Mouse (Mus musculus) hindbrain, embryonic 16.5 days (tissue): ENCODE results near the gene Zfand3. TPM values are rescaled to one million over a fixed set of nuclear protein-coding genes. Genes with fewer than 3 reads are reported as not detected.

Experiments used
- ATAC-seq: fragments of 200-750 bp; cut with Nextera tagmentation; 2 replicates; pipeline ENCODE4 v1.8.0; 2017; ENCODE audit warnings: moderate TSS enrichment, moderate library complexity
- H3K27ac ChIP-seq: fragments of 300-500 bp; sonication (generic); 2 replicates; pipeline ENCODE4 v1.5.1; 2014; ENCODE audit warnings: low read depth, mild to moderate bottlenecking, control low read depth, low read length, moderate library complexity
- H3K27me3 ChIP-seq: fragments of 300-500 bp; sonication (generic); replicated peaks from 2 replicates; pipeline ENCODE4 v1.6.1; 2014; ENCODE audit warnings: low read length; ENCODE audit not compliant: control insufficient read depth, insufficient read depth
- H3K36me3 ChIP-seq: fragments of 300-500 bp; sonication (generic); 2 replicates; pipeline ENCODE4 v1.6.1; 2014; ENCODE audit warnings: mild to moderate bottlenecking, low read length, moderate library complexity, mixed read lengths; ENCODE audit not compliant: control insufficient read depth, insufficient read depth
- H3K4me1 ChIP-seq: fragments of 300-500 bp; sonication (generic); 2 replicates; pipeline ENCODE4 v1.6.1; 2014; ENCODE audit warnings: low read depth, low read length; ENCODE audit not compliant: control insufficient read depth, insufficient read depth
- H3K4me2 ChIP-seq: fragments of 300-500 bp; sonication (generic); 2 replicates; pipeline ENCODE4 v1.6.1; 2014; ENCODE audit warnings: mild to moderate bottlenecking, low read length, control low read depth, moderate library complexity
- H3K4me3 ChIP-seq: fragments of 300-500 bp; sonication (generic); 2 replicates; pipeline ENCODE4 v1.5.1; 2014; ENCODE audit warnings: mild to moderate bottlenecking, low read length, control low read depth, moderate library complexity
- H3K9ac ChIP-seq: fragments of 300-500 bp; sonication (generic); 2 replicates; pipeline ENCODE4 v1.6.1; 2014; ENCODE audit warnings: low read depth, mild to moderate bottlenecking, control low read depth, low read length, moderate library complexity
- H3K9me3 ChIP-seq: fragments of 300-500 bp; sonication (generic); 2 replicates; pipeline ENCODE4 v1.6.1; 2014; ENCODE audit warnings: mild to moderate bottlenecking, low read length, moderate library complexity; ENCODE audit not compliant: control insufficient read depth
- WGBS: fragments of 180-500 bp; shearing (Covaris S2); extraction: QIAGEN DNeasy Blood & Tissue Kit; methylation state at CpG from one replicate; pipeline ENCODE4 v1.1.7; 2014; 5-methylcytosine and 5-hydroxymethylcytosine counted together
- polyA plus RNA-seq: library from polyadenylated mRNA; unstranded; fragments of >200 nt; fragmentation: Nextera tagmentation; extraction: Ambion mirVana; gene quantifications from 2 replicates; pipeline ENCODE4 v1.2.1, GENCODE M21; 2015

Zfand3 gene
- polyA plus RNA-seq, 1 experiment from 2014 or later, result 53.3 TPM

DNA sequence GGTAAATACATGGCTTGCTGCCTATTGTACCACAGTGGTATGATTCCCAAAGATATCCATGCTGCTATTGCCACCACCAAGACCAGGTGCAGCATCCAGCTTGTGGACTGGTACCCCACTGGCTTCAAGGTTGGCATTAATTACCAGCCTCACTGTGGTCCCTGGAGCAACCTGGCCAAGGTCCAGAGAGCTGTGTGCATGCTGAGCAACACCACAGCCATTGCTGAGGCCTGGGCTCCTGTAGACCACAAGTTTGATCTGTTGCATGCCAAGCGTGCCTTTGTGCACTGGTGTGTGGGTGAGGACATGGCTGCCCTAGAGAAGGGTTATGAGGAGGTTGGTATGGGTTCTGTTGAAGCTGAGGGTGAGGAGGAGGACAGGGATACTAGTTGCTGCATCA lies 173.9 kb downstream of the Zfand3 start:
- Histone ChIP-seq H3K9me3 (no peaks in the 10 kb centered on the region), H3K36me3 (no peaks in the 10 kb centered on the region), H3K27ac (no peak overlapping the region), H3K4me2 (no peak overlapping the region), H3K4me3 (no peak overlapping the region), H3K4me1 (peaks cover 3% of the 10 kb centered on the region; the same call in 1 of the 2 replicates), H3K27me3 (no peaks in the 10 kb centered on the region), H3K9ac (no peak overlapping the region)
- 67% methylated on average over 1 of the region's 1 CpGs for WGBS
- ATAC-seq, result no peak

DNA sequence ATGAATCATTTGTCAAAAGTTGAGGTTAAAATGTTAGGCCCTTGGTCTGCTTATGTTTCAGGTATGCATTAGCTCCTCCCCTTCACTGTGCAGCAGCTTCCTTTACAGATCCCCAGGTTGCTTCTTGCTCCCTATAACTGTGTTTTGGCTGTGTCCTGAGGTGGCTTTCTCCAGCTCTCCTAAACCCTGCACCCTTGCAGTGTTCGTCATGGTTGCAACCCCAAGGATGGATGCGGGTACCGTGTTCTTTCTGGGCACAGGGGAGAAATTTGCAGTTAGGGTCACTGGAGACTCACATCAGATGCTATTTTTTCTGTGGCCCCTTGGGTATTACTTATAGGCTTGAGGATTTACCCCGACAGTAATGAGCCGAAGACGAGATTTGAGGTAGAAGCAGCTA lies 175.7 kb downstream of the Zfand3 start:
- no peak overlapping the region for H3K27ac ChIP-seq
- 76% methylated on average over 6 of the region's 6 CpGs for WGBS

DNA sequence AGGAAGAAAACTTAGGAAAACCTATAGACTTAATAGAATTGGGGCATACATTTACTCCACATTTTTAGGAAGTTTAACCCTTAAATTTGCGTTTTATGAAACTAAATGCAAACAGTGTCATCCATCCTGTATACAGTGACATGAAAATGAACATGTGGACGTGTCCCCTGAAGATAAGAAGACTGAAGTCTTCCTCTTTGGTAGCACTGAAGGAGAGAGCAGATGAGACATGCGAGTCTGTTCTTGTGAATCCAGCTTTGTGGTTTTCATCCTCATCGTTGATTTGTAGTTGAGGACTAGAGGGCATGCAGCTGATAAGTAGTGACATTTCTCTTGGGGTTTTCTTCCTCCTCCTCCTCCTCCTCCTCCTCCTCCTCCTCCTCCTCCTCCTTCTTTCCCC lies 177.0 kb downstream of the Zfand3 start:
- Histone ChIP-seq H3K27me3 (no peaks in the 10 kb centered on the region), H3K9ac (no peak overlapping the region), H3K4me1 (peaks cover 6% of the 10 kb centered on the region; the same call in 1 of the 2 replicates), H3K36me3 (no peaks in the 10 kb centered on the region), H3K4me3 (no peak overlapping the region), H3K9me3 (no peaks in the 10 kb centered on the region), H3K27ac (no peak overlapping the region), H3K4me2 (no peak overlapping the region)
- ATAC-seq, result no peak
- WGBS, result 90% methylated on average over 4 of the region's 4 CpGs

More for the DNA sequence above, 175.7 kb downstream of the Zfand3 start:
- no peak overlapping the region for H3K9ac ChIP-seq
- no peaks in the 10 kb centered on the region for H3K27me3 ChIP-seq
- H3K4me1 ChIP-seq, result peaks cover 6% of the 10 kb centered on the region; the same call in 1 of the 2 replicates
- no peaks in the 10 kb centered on the region for H3K36me3 ChIP-seq
- no peaks in the 10 kb centered on the region for H3K9me3 ChIP-seq
- no peak overlapping the region for H3K4me2 ChIP-seq
- H3K4me3 ChIP-seq, result no peak overlapping the region
- ATAC-seq, result no peak

DNA sequence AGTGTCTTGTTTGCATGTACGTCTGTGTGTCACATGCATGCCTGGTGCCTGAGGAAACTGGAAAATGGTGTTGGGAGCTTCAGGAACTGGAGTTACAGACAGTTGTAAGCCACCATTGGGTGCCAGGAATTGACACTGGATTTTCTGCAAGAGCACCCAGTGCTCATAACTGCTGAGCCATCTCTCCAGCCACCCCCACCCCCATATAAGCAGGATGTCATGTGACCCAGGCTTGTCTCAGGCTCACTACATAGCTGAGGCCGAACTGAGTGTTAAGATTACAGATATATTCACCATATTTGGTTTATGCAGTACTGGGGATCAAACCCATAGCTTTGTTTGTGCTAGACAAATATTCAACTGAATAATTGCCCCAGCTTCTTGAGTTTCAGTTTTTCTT lies 177.5 kb downstream of the Zfand3 start:
- Histone ChIP-seq H3K27ac (no peak overlapping the region), H3K4me3 (no peak overlapping the region), H3K27me3 (no peaks in the 10 kb centered on the region), H3K9me3 (no peaks in the 10 kb centered on the region), H3K4me2 (no peak overlapping the region), H3K9ac (no peak overlapping the region), H3K4me1 (peaks cover 8% of the 10 kb centered on the region), H3K36me3 (no peaks in the 10 kb centered on the region)
- ATAC-seq, result no peak
- 83% methylated on average over 2 of the region's 2 CpGs for WGBS

DNA sequence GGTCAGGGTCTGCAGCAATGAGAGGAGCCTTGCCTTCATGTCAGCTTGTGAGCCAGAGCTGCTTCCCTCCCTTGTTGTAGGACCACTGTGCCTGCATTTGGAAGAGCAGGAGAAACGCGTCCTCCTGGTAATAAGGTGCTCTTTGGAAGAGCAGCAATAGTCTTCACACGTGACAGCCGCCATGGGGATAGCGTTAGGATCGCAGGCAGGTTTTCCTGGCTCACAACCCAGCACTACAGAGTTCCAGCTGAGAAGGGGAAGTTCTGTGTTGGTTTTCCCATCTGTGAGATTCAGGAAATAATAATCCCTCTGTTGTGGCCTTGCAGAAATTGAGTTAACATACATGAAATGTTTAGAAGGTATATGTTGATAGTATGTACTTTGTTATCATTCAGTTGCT lies 179.0 kb downstream of the Zfand3 start:
- Histone ChIP-seq H3K36me3 (no peaks in the 10 kb centered on the region), H3K9ac (no peak overlapping the region), H3K9me3 (no peaks in the 10 kb centered on the region), H3K27ac (no peak overlapping the region), H3K4me3 (no peak overlapping the region), H3K27me3 (no peaks in the 10 kb centered on the region), H3K4me2 (no peak overlapping the region), H3K4me1 (peaks cover 18% of the 10 kb centered on the region)
- ATAC-seq, result no peak
- WGBS, result 62% methylated on average over 6 of the region's 6 CpGs

DNA sequence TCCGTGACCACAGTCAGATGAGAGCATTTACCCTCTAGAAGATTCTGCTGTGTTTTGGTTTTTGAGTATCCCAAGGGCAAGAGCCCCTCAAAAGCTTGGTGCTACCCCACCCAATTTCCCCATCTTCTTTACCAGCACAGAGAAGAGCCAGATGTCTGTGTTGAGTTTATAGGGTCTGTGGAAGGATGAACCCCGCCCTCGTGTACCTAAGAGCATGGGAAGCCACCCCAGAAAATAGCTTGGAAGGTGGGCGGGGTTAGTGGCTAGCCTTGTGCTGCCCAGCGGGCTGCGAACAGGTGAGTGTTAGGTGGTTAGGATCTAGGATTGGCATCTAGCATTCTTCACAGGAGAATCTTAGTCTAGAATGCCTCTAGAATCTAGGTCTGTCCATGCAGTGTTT lies 182.6 kb downstream of the Zfand3 start:
- no peak overlapping the region for H3K4me3 ChIP-seq
- no peaks in the 10 kb centered on the region for H3K36me3 ChIP-seq
- no peak overlapping the region for H3K9ac ChIP-seq
- H3K27ac ChIP-seq, result no peak overlapping the region
- H3K9me3 ChIP-seq, result no peaks in the 10 kb centered on the region
- H3K4me1 ChIP-seq, result peaks cover 35% of the 10 kb centered on the region
- WGBS, result 92% methylated on average over 6 of the region's 6 CpGs
- no peak overlapping the region for H3K4me2 ChIP-seq
- ATAC-seq, result no peak
- no peaks in the 10 kb centered on the region for H3K27me3 ChIP-seq

DNA sequence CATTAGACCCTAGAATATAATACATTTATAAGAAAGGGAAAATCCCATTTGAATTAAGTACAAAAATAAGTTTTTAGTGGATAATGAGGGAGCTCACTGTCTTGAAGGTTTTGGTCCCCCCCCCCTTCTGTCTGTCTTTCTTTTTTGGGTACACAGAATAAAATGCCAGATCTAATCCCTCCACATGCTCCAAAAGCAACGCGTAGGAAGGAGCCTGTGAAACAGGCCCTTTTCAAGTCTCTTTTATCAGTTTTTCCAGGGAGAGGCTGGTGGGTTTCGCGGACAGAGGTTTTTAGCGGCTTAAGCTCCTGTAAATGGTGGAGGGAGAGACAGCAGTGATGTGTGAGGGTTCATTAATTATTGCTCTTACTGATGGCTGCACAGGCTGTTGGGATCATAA lies 183.0 kb downstream of the Zfand3 start:
- Histone ChIP-seq H3K4me3 (no peak overlapping the region), H3K27me3 (no peaks in the 10 kb centered on the region), H3K4me1 (peaks cover 35% of the 10 kb centered on the region), H3K36me3 (no peaks in the 10 kb centered on the region), H3K27ac (peak overlapping the region; percentile 73), H3K4me2 (peak overlapping the region; percentile 8), H3K9me3 (no peaks in the 10 kb centered on the region), H3K9ac (no peak overlapping the region)
- no peak; the same call in 1 of the 2 replicates for ATAC-seq
- 26% methylated on average over 5 of the region's 5 CpGs for WGBS

DNA sequence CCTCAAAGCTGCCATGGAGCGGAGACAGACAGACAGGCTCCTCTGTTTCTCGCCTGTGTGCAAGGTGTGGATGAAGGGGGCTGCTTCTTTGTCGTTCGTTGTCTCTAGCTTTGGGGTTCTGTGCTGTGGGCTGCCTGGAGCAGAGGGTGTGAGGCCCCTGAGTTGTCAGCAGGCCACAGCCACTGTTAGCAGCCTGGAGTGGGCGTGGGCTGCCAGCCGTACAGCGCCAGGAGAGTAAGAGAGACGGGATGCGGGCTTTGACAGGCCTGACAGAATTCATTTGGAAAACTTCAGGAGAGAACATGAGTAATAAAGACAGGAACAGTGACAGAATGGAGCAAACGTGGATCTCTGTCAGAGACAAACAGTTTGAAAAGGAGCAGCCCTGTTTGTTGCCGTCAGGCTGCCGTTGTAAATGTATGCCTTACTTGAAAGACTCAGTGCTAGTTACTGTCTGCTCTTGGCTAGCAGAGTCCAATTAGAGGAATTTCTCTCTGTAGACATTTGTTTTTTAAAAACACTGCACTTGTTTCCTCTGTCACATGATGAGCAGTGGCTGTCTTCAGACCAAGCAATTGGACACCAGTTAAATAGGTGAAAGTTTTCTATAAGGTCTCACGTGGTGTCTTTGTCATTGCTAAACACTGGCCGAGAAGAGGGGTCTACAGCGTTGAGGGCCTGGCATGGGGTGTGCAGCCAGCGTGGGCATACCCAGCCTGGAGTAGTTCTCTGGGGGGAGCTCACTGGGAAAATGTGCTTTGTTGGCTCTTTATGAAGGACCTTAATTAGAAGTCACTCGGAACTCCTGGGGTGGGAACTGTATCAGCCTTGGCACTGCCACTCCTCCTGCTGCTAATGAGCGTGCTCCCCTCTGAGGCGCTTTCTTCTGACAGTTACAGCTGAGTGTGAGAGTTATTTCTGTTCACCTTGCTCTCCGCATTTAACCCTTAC lies 183.8 kb downstream of the Zfand3 start:
- no peak overlapping the region for H3K4me3 ChIP-seq
- no peaks in the 10 kb centered on the region for H3K9me3 ChIP-seq
- peak overlapping the region; percentile 73 for H3K27ac ChIP-seq
- whole genome bisulfite sequencing, result 11% methylated on average over 20 of the region's 20 CpGs
- H3K4me1 ChIP-seq, result peaks cover 35% of the 10 kb centered on the region
- peak overlapping the region; percentile 13 for H3K4me2 ChIP-seq
- peak; percentile 81 for ATAC-seq
- H3K36me3 ChIP-seq, result no peaks in the 10 kb centered on the region
- no peak overlapping the region for H3K9ac ChIP-seq
- H3K27me3 ChIP-seq, result no peaks in the 10 kb centered on the region

DNA sequence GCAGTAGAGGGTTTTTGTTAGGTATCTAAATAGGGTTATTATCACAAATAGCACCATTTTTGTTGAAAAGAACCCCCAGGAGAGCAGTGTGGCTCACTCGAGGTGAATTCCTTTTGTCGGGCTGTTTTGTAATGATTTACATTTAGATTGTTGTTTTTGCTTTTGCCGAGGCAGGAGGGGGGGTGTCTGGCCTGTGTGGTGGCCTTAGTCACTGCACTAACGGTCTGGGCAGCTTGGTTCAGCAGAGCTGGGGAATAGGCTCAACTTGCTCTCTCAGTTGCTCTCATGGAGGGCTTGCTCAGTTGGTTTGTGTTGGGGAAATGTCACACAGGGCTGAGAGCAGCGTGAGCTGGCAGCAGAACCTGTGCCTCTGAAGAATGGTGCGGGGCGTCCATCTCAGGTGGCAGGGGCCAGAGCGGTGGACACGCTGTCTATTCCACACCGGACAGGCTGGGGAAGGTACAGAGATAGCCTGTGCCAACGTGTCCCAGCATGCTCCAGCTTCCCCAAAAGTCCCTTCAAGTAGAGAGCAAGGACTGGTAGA lies 186.6 kb downstream of the Zfand3 start:
- Histone ChIP-seq H3K4me3 (no peak overlapping the region), H3K27me3 (no peaks in the 10 kb centered on the region), H3K36me3 (no peaks in the 10 kb centered on the region), H3K27ac (no peak overlapping the region), H3K4me1 (peaks cover 48% of the 10 kb centered on the region), H3K9me3 (no peaks in the 10 kb centered on the region), H3K4me2 (no peak overlapping the region), H3K9ac (no peak overlapping the region)
- no peak for ATAC-seq
- 64% methylated on average over 11 of the region's 11 CpGs for whole genome bisulfite sequencing
